Mouse (Mus musculus) heart, adult 2 months (tissue): ENCODE measurements around the gene Odf2l.

Source experiments
- CTCF ChIP-seq: fragments of 200-600 bp; IDR thresholded peaks from 2 replicates; pipeline ENCODE4 v1.8.1; 2022; ENCODE audit warnings: antibody characterized with exemption, mild to moderate bottlenecking, moderate library complexity
- EP300 ChIP-seq: fragments of 200-500 bp; IDR thresholded peaks from 2 replicates; pipeline ENCODE4 v1.6.1; 2011; ENCODE audit warnings: low read depth, low read length, control low read depth; ENCODE audit not compliant: insufficient read depth
- POLR2A ChIP-seq: fragments of 200-500 bp; IDR thresholded peaks from 2 replicates; pipeline ENCODE4 v1.6.1; 2011; ENCODE audit warnings: mild to moderate bottlenecking, low read depth, low read length, control low read depth; ENCODE audit not compliant: insufficient read depth

DNA sequence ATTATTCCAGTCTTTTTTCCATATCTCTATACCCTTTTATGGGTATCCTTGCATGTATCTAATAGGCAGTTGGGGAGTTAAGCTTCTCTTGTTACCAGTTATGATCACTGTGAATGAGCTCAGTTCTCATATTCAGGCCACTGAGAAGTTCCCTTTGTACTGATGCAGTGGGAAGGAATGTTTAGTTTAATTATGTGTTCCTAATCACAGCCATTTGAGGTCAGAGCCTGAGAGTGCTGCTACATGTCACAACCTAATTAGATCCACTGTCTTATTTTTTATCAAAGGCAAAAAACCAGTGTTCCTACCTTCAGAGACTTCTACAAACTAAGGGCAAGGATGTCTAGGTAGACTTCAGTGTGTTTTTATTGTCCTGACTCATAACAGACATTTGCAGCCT is 11.0 kb downstream of the Odf2l start:
- TF ChIP-seq POLR2A, result no peak
- TF ChIP-seq CTCF, result no peak
- TF ChIP-seq EP300, result no peak
